Mouse (Mus musculus) spleen, adult 2 months (tissue): ENCODE data around the gene Sytl3.
"Not testable (repeated sequence)": the region's sequence is repeated elsewhere in the genome, so short reads cannot be mapped to it uniquely, and the experiment has no call there.

Experiments used
- CTCF ChIP-seq: fragments of 200-500 bp; IDR thresholded peaks from 2 replicates; pipeline ENCODE4 v1.5.1; 2011; ENCODE audit warnings: mild to moderate bottlenecking, inconsistent platforms; ENCODE audit not compliant: insufficient read depth, insufficient read length, insufficient replicate concordance; ENCODE audit errors: extremely low read depth
- POLR2A ChIP-seq: fragments of 200-500 bp; IDR thresholded peaks from 2 replicates; pipeline ENCODE4 v1.6.1; 2011; ENCODE audit warnings: low read depth, low read length, inconsistent platforms

DNA sequence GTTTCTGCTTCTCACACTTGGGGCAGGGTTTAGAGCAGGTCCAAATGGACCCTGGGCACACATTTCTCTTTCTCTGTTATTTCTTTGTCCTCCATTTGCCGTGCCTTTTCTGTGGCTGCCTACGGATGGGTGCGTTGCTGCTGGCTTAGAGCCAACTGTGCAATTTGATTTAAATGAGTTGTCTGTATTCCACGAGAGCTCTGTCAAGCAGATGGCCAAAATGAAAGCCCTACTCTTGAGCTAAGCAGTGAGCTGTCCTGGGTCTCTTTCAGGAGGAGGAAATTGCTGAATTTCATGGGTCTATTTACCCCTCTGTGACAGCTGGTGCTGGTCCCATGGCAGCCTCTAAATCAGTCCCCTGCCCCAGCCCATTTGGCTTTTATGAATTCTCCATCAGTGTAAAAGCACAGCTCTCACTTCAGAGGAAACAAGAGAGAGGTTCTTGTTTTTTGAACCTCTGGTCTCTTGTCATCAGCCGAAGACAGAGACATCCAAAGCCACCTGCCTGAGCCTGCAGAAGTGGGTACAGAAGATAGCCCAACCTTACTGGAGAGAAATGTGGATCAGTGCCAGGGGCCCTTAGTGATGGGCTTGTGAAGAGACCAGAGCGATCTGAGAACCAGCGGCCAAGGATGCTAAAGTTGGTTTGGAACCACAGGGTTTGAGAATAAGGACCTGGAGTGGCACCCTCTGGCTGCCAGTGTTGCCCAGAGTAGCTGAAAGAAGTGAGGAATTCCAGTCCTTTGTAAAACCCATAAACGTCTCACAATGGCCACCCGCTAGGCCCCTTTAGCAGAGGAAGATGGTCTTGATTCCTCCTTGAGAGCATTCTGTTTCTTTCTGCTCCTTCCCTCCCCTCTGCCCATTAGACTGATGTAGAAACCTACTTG lies 44.7 kb downstream of the Sytl3 start:
- not testable (repeated sequence) for TF ChIP-seq POLR2A, CTCF
